Mouse (Mus musculus): Measurements from ENCODE around the gene Smyd2. TPM values are rescaled to one million over a fixed set of nuclear protein-coding genes. Genes with fewer than 3 reads are reported as not detected.

The Smyd2 gene
- total RNA-seq, 2 experiments from 2014 or later: 200 to 329 TPM

- intact Hi-C loops (cut with DNase I): no loop called here
- peak; percentile 80 for DNase-seq
- peak overlapping the region; percentile 15; the same call in 1 of the 2 replicates for H3K4me3 ChIP-seq
- peak overlapping the region; percentile 83 for H3K27ac ChIP-seq
- TF ChIP-seq CTCF (IDR thresholded peaks at IDR 0.05): no peak
Observed at GRCm38 (mm10) chr1:189913093-189913760, 8.9 kb downstream of the Smyd2 start.

GRCm38 (mm10) chr1:189910685-189911345 is 11.3 kb downstream of the Smyd2 start:
- peak; percentile 95 for DNase-seq
- intact Hi-C loops (cut with DNase I): no loop called here
- no peak for TF ChIP-seq CTCF (IDR thresholded peaks at IDR 0.05)
- H3K27ac ChIP-seq: peak overlapping the region; percentile 92
- peak overlapping the region; percentile 56 for H3K4me3 ChIP-seq

GRCm38 (mm10) chr1:189903169-189903568 is 19.0 kb downstream of the Smyd2 start:
- no peak overlapping the region for H3K4me3 ChIP-seq
- peak; percentile 51 for DNase-seq
- intact Hi-C loops (cut with DNase I): loop anchor here (1.0 kb wide), 1 partner anchor 16 kb away; no protein-coding TSS in a partner anchor
- no peak for TF ChIP-seq CTCF (IDR thresholded peaks at IDR 0.05)
- H3K27ac ChIP-seq: peak overlapping the region; percentile 94

- peak; percentile 85 for DNase-seq
- intact Hi-C loops (cut with DNase I): no loop called here
- no peak for TF ChIP-seq CTCF (IDR thresholded peaks at IDR 0.05)
- Histone ChIP-seq H3K4me3 (peak overlapping the region; percentile 29), H3K27ac (peak overlapping the region; percentile 94)
Observed at GRCm38 (mm10) chr1:189902413-189902812, 19.8 kb downstream of the Smyd2 start.

- no peak for TF ChIP-seq CTCF (IDR thresholded peaks at IDR 0.05)
- Histone ChIP-seq H3K27ac (peak overlapping the region; percentile 94), H3K4me3 (peak overlapping the region; percentile 49)
- peak; percentile 73 for DNase-seq
- intact Hi-C loops (cut with DNase I): no loop called here
Observed at GRCm38 (mm10) chr1:189899526-189899925, 22.6 kb downstream of the Smyd2 start.

GRCm38 (mm10) chr1:189898708-189899107 is 23.5 kb downstream of the Smyd2 start:
- Histone ChIP-seq H3K4me3 (peak overlapping the region; percentile 49), H3K27ac (peak overlapping the region; percentile 94)
- peak; percentile 60 for DNase-seq
- intact Hi-C loops (cut with DNase I): no loop called here
- no peak for TF ChIP-seq CTCF (IDR thresholded peaks at IDR 0.05)

- no peak for DNase-seq
- H3K27ac ChIP-seq: peak overlapping the region; percentile 94
- no peak for TF ChIP-seq CTCF (IDR thresholded peaks at IDR 0.05)
Observed at GRCm38 (mm10) chr1:189897861-189898260, 24.3 kb downstream of the Smyd2 start.

GRCm38 (mm10) chr1:189894191-189894590 is 28.0 kb downstream of the Smyd2 start:
- intact Hi-C loops (cut with DNase I): no loop called here
- Histone ChIP-seq H3K27ac (no peak overlapping the region), H3K4me3 (no peak overlapping the region)
- DNase-seq: no peak
- no peak for TF ChIP-seq CTCF (IDR thresholded peaks at IDR 0.05)

More at GRCm38 (mm10) chr1:189897861-189898260, 24.3 kb downstream of the Smyd2 start:
- intact Hi-C loops (cut with DNase I): no loop called here
- 0 out of 2 replicates have a peak overlapping the region, but pooled peaks have one; percentile 3 for H3K4me3 ChIP-seq

GRCm38 (mm10) chr1:189888749-189889148 is 33.4 kb downstream of the Smyd2 start:
- peak overlapping the region; percentile 71 for H3K27ac ChIP-seq
- no peak for TF ChIP-seq CTCF (IDR thresholded peaks at IDR 0.05)
- DNase-seq: no peak
- no peak overlapping the region for H3K4me3 ChIP-seq
- intact Hi-C loops (cut with DNase I): no loop called here

- no peak overlapping the region for H3K4me3 ChIP-seq
- H3K27ac ChIP-seq: peak overlapping the region; percentile 71
- peak; percentile 95 for TF ChIP-seq CTCF (IDR thresholded peaks at IDR 0.05)
- DNase-seq: peak; percentile 78
- intact Hi-C loops (cut with DNase I): loop anchor here (1.0 to 2.0 kb wide), 3 partner anchors 40 to 187 kb away; no protein-coding TSS in a partner anchor
Observed at GRCm38 (mm10) chr1:189887518-189887917, 34.6 kb downstream of the Smyd2 start.

GRCm38 (mm10) chr1:189885975-189886374 is 36.2 kb downstream of the Smyd2 start:
- Histone ChIP-seq H3K4me3 (no peak overlapping the region), H3K27ac (no peak overlapping the region)
- no peak for TF ChIP-seq CTCF (IDR thresholded peaks at IDR 0.05)
- DNase-seq: no peak
- intact Hi-C loops (cut with DNase I): loop anchor here (2.0 kb wide), 2 partner anchors 87 to 185 kb away; no protein-coding TSS in a partner anchor

GRCm38 (mm10) chr1:189884951-189885350 is 37.2 kb downstream of the Smyd2 start:
- no peak overlapping the region for H3K27ac ChIP-seq
- intact Hi-C loops (cut with DNase I): no loop called here
- no peak overlapping the region for H3K4me3 ChIP-seq
- no peak for DNase-seq
- no peak for TF ChIP-seq CTCF (IDR thresholded peaks at IDR 0.05)

GRCm38 (mm10) chr1:189883531-189884170 is 38.5 kb downstream of the Smyd2 start:
- Histone ChIP-seq H3K27ac (peak overlapping the region; percentile 20; the same call in 1 of the 2 replicates), H3K4me3 (no peak overlapping the region)
- peak; percentile 75 for DNase-seq
- peak; percentile 60 for TF ChIP-seq CTCF (IDR thresholded peaks at IDR 0.05)
- intact Hi-C loops (cut with DNase I): no loop called here

Measured in gastrocnemius, adult 2 months (tissue).